Mouse (Mus musculus) kidney, postnatal 0 days (tissue): ENCODE measurements around the gene Nqo2. TPM values are rescaled to one million over a fixed set of nuclear protein-coding genes. Genes with fewer than 3 reads are reported as not detected.
A peak's percentile ranks its signal among the peaks of the same experiment; 100 is the strongest.

ENCODE experiments used
- ATAC-seq: fragments of 200-750 bp; cut with Nextera tagmentation; replicated peaks from 2 replicates; pipeline ENCODE4 v1.8.0; 2017; ENCODE audit warnings: low read depth, moderate number of reproducible peaks, moderate TSS enrichment, moderate library complexity; ENCODE audit not compliant: low FRiP score
- DNase-seq: peaks from one replicate; pipeline ENCODE4 v3.0.0-alpha.2; 2016; ENCODE audit warnings: low spot score
- H3K27ac ChIP-seq: fragments of 300-500 bp; sonication (generic); 2 replicates; pipeline ENCODE4 v1.5.1; 2014; ENCODE audit warnings: mild to moderate bottlenecking
- H3K27me3 ChIP-seq: fragments of 300-500 bp; sonication (generic); 2 replicates; pipeline ENCODE4 v1.6.1; 2014; ENCODE audit warnings: low read length, mixed read lengths; ENCODE audit not compliant: insufficient read depth
- H3K36me3 ChIP-seq: fragments of 300-500 bp; sonication (generic); 2 replicates; pipeline ENCODE4 v1.6.1; 2014; ENCODE audit warnings: low read length, mixed read lengths; ENCODE audit not compliant: insufficient read depth
- H3K4me1 ChIP-seq: fragments of 300-500 bp; sonication (generic); replicated peaks from 2 replicates; pipeline ENCODE4 v1.6.1; 2014; ENCODE audit warnings: antibody characterized with exemption, low read length, mixed read lengths; ENCODE audit not compliant: insufficient read depth
- H3K4me2 ChIP-seq: fragments of 300-500 bp; sonication (generic); 2 replicates; pipeline ENCODE4 v1.6.1; 2014; ENCODE audit warnings: mild to moderate bottlenecking, low read length, moderate library complexity, mixed read lengths
- H3K4me3 ChIP-seq: fragments of 300-500 bp; sonication (generic); replicated peaks from 2 replicates; pipeline ENCODE4 v1.5.1; 2014; ENCODE audit warnings: low read depth, low read length
- H3K9ac ChIP-seq: fragments of 300-500 bp; sonication (generic); 2 replicates; pipeline ENCODE4 v1.6.1; 2014; ENCODE audit warnings: low read depth, low read length
- H3K9me3 ChIP-seq: fragments of 300-500 bp; sonication (generic); replicated peaks from 2 replicates; pipeline ENCODE4 v1.6.1; 2016; ENCODE audit warnings: low read length, inconsistent platforms, mixed read lengths
- CTCF ChIP-seq: IDR thresholded peaks from 2 replicates; pipeline ENCODE4 v1.5.1; 2016; ENCODE audit warnings: antibody characterized with exemption, low read depth, mild to moderate bottlenecking, moderate library complexity
- WGBS: fragments of 180-500 bp; shearing (Covaris S2); extraction: QIAGEN DNeasy Blood & Tissue Kit; methylation state at CpG from one replicate; pipeline ENCODE4 v1.1.7; 2014; 5-methylcytosine and 5-hydroxymethylcytosine counted together
- polyA plus RNA-seq: library from polyadenylated mRNA; unstranded; fragments of >200 nt; fragmentation: Nextera tagmentation; extraction: Ambion mirVana; gene quantifications from 2 replicates; pipeline ENCODE4 v1.2.1, GENCODE M21; 2015

The Nqo2 gene
- polyA plus RNA-seq, 1 experiment from 2014 or later = 22.5 TPM

DNA sequence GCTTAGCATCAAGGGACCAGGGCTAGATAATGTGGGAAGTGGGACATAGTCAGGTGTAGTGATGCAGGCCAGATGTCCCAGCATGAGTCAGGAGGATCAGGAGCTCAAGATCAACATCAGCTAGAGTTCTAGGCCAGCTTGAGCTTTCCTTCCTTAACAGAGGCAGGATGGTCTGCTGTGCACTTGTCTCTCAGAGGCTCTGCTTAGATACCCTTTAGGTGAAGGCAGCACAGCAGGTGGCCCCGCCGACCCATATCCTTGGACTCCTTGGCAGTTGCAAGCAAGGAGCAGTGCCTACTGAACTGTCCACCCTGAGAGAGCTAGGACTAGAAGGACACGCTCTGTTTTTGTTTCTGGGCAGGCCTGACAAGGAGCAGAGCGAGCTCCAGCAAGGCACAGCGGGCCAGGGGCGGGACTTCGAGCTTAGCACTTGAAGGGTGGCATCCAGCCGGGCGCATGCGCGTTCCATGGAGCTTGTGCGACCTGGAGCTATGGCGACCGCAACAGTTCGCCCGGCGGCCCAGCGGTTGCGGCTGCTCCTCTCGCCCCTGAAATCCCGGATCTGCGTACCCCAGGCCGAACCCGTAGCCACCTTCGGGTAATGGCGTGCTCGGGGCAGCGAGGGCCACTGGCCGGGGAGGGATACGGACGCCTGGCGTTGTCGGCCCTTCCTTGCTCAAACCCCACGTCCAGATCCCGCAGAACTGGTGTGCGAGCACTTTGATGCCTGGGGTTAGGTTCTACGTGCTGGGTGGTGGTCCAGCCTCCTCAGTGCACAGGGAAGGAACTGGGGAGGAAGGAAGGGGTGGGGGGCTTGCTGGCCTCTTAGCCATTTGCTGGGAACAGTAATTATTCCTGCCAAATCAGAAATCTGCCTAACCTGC, 72.9 kb downstream of the Nqo2 start, which contains the start of gene Bphl:
TSS of gene Bphl (plus strand) at position 426 of the 884 bp plus-strand sequence.
- WGBS = 1% methylated on average over 36 of the region's 37 CpGs
- peaks cover 17% of the 10 kb centered on the region; the same call in 1 of the 2 replicates for H3K36me3 ChIP-seq
- no peak for TF ChIP-seq CTCF
- H3K27me3 ChIP-seq = no peaks in the 10 kb centered on the region
- ATAC-seq (peak; percentile 89), DNase-seq (peak; percentile 96)
- H3K4me3 ChIP-seq = peak within 1 kb of the TSS; percentile 76
- peak within 1 kb of the TSS; percentile 92 for H3K9ac ChIP-seq
- H3K4me1 ChIP-seq = no peaks in the 10 kb centered on the region
- H3K9me3 ChIP-seq = no peaks in the 10 kb centered on the region
- H3K27ac ChIP-seq = peak within 1 kb of the TSS; percentile 90
- H3K4me2 ChIP-seq = peak within 1 kb of the TSS; percentile 70

DNA sequence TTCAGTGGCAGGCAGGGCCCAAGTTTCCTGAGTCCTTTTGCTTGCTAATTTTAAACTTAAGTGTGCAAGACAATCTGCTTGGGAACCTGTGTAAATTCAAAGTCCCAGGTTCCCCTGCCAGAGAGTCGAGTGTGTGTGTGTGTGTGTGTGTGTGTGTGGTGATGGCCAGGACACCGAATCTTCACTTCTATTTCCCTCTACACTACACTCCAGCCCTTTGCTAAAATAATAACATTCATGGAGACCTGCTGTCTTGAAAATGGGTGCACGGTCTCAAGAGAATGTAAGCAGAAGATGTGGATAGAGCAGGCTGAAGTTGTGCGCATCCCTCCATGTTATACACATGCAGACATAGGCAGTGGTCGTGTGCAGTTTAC, 73.6 kb downstream of the Nqo2 start:
- peak overlapping the region; percentile 92 for H3K9ac ChIP-seq
- TF ChIP-seq CTCF = no peak
- H3K4me3 ChIP-seq = peak overlapping the region; percentile 76
- ATAC-seq = no peak
- 33% methylated on average over 5 of the region's 5 CpGs for WGBS
- H3K27me3 ChIP-seq = no peaks in the 10 kb centered on the region
- DNase-seq = peak; percentile 28
- peak overlapping the region; percentile 90 for H3K27ac ChIP-seq
- peak overlapping the region; percentile 70 for H3K4me2 ChIP-seq
- H3K36me3 ChIP-seq = peaks cover 11% of the 10 kb centered on the region; the same call in 1 of the 2 replicates
- H3K4me1 ChIP-seq = no peaks in the 10 kb centered on the region
- no peaks in the 10 kb centered on the region for H3K9me3 ChIP-seq

Other genes starting within 250 kb of the Nqo2 start
- gene Serpinb6e, start 121.3 kb upstream of the Nqo2 start, polyA plus RNA-seq = not detected in 2 replicates
- gene Serpinb6c, start 59.0 kb upstream of the Nqo2 start, polyA plus RNA-seq = 0.17 and 0.24 TPM in 2 replicates
- gene Ripk1, start 37.7 kb downstream of the Nqo2 start, polyA plus RNA-seq = 16.3 and 17.2 TPM in 2 replicates
- gene Serpinb6a, start 38.1 kb downstream of the Nqo2 start, polyA plus RNA-seq = 78.2 and 85.1 TPM in 2 replicates
- 168 and 174 TPM in 2 replicates for gene Bphl, start 72.9 kb downstream of the Nqo2 start, polyA plus RNA-seq
- 169 and 170 TPM in 2 replicates for gene Tubb2a, start 113.3 kb downstream of the Nqo2 start, polyA plus RNA-seq
- 24.8 and 28.0 TPM in 2 replicates for gene Tubb2b, start 165.8 kb downstream of the Nqo2 start, polyA plus RNA-seq
- 110 and 117 TPM in 2 replicates for gene Psmg4, start 198.3 kb downstream of the Nqo2 start, polyA plus RNA-seq